Mouse (Mus musculus): Measurements from ENCODE around the gene Ccm2. TPM values are rescaled to one million over a fixed set of nuclear protein-coding genes. Genes with fewer than 3 reads are reported as not detected.

Gene Ccm2
- total RNA-seq, 1 experiment from 2014 or later, result 31.5 TPM

DNA sequence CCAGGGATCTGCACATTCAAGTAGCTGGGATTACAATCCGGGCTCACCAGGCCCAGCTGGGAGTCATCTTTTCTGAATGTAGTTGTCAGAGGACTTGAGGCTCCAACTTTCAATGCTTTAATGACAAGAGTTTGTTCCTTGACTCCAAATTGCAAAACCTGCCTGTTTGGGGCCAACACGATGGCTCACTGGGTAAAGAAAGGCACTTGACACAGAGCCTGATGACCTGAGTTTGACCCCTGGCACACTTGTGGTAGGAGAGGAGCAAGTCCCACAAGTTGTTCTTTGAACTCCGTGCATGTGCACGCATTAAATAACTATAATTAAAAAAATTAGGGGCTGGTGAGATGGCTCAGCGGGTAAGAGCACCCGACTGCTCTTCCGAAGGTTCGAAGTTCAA, 16.7 kb upstream of the Ccm2 start:
- no peak for DNase-seq

DNA sequence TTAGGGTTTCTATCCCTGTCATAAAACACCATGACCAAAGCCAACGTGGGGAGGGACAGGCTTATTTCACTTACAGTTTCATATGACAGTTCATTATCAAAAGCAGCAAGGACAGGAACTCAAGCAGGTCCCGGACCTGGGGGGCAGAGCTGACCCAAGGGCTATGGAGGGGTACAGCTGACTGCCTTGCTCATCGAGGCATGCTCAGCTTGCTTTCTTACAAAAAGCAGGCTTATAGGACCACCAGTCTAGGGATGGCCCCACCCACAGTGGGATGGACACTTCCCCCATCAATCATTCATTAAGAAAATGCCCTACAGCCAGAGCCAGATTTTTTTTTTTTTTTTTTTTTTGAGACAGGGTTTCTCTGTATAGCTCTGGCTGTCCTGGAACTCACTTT, 15.9 kb upstream of the Ccm2 start:
- no peak for DNase-seq

DNA sequence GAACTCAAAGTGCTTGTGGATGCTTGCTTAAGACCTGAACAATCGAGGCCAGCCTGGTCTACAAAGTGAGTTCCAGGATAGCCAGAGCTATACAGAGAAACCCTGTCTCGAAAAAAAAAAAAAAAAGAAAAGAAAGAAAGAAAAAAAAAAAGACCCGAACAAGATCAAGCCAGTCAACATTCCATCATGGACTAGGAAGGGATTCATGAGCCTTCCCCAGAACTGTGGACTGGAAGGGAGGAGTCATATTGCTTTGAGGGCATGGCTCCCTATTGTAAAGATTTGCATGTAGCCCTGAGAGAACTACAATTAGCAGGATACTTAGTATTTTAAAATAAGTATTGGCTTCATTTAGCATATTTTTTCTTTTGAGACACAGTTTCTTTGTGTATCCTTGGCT, 2.0 kb upstream of the Ccm2 start:
- DNase-seq, result no peak

DNA sequence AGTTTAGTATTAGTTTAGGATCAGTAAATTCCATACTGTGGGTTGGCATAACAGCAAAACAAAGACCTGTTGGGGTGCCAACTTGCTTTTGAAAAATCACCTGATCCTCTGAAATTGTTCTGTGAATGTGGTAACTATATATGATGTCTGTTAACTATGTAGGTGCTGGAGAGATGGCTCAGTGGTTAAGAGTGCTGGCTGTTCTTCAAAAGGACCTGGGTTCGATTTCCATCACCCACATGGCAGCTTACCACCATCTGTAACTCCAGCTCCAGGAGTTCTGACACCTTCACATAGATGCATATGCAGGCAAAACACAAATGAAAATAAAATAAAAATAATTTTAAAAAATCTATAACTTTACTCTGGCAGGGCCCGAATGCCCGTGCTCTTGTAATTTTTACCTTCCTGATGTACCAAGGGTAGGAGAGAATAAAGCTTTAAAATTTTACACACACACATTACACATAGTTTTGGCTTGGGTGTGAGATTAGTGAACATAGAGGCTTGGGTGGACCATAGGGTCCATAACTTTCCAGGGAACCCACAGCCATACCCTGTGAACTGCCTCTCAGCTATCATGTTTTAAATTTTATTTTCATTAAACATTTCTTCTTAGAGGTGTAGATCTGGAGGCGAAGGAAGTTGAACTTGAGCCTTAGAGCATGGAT, 1.4 kb upstream of the Ccm2 start:
- no peak for DNase-seq

DNA sequence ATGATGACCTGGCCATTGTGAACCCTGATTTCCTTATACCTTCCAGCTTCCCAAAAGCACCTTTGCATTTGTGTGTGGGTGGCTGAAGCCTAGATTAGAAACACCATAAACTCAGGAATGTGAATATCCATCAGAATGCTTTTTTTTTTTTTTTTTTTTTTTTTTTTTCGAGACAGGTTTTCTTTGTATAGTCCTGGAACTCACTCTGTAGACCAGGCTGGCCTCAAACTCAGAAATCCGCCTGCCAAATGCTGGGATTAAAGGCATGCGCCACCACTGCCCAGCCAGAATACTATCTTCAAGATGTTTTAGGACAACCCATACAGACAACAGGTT, 862 bp upstream of the Ccm2 start:
- DNase-seq, result no peak

DNA sequence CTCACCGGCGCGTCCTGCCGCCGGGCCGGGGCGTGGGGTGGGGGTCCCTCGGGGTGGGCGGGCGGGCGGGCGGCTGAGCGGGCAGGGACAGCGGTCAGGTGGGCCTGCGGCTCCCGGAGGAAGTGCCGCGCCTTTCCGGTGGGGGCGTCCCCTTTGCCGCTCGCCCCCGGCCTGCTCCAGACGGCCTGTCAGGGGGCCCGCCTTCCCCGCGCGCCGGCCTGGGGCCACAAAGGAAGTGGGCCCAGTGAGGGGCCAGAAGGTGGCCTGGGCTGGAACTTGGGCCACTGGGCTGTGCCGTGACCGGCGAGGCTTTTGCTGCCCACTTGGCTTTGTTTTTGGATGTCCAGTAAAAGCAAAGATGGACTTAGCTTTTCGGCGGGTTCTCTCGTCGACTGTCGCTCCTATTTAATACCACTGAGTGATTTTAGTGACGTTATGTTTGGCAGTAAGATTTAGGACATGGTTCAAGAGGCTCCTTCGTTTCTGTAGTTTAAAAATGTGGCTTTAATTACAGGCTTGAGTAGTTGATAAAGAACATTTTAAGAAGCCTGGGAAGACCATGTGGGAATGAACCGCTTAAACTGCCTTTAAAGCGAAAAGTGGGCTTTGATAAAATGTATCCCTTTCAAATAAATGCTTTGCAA, 472 bp downstream of the Ccm2 start:
- DNase-seq, result peak; percentile 72

- no peak for DNase-seq
Measured at GRCm38 (mm10) chr11:6547696-6548325, 1.1 kb downstream of the Ccm2 start.

- DNase-seq, result no peak
Measured at GRCm38 (mm10) chr11:6549770-6550169, 3.1 kb downstream of the Ccm2 start.

DNA sequence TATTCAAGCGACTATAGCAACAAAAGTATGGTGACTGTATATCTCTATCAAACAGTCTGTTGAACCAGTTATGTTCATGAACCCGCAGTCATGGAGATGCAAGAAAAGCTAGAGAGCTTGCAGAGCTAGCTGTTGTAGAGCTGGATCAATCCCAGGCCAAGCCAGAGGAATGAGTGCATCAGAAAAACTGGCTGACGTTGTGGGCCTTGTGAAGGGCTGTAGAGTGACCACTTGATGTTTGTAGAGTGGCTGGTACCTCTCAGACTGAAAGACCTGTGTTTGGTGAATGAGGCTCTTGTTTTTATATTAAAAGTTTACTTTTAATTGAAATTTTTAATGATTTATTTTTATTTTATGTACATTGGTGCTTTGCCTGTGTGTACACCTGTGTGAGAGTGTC, 3.5 kb downstream of the Ccm2 start:
- DNase-seq, result no peak

GRCm38 (mm10) chr11:6558234-6558633, 11.5 kb downstream of the Ccm2 start:
- no peak for DNase-seq

- no peak for DNase-seq
Measured at GRCm38 (mm10) chr11:6559996-6560395, 13.3 kb downstream of the Ccm2 start.

DNA sequence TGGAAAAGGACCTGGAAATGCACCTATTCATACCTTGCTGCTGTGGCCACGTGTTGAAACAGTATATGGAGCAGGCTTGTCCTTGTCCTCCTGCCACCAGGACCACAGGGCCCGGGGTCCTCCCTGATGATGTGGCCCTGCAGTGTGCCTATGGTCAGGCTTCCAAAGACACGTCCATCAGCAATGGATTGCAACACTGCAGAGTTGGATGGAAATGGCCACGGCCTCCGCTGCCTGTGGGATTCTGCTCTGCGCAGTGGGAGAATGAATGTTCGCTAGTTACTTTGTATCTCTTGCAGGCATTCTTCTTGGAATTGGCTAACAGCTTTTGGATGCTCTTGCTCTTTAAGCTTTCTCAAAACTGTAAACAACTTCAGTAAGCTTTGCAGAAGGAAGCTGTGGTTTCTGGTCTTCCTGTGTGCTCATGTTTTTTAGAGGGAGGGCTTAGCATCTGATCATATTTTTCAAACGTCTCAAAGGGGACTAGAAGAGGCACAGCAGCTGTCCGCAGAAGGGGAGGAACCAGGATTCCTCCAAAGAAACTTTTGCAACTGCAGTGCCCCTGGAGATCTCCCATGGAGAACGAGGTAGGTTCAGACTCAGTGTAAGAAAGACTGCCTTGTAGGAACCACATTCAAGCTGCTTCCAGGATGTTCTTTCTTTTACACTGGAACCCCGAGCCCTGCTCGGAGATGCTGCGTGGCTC, 14.1 kb downstream of the Ccm2 start:
- no peak for DNase-seq

GRCm38 (mm10) chr11:6561474-6561873, 14.8 kb downstream of the Ccm2 start:
- DNase-seq, result no peak

DNA sequence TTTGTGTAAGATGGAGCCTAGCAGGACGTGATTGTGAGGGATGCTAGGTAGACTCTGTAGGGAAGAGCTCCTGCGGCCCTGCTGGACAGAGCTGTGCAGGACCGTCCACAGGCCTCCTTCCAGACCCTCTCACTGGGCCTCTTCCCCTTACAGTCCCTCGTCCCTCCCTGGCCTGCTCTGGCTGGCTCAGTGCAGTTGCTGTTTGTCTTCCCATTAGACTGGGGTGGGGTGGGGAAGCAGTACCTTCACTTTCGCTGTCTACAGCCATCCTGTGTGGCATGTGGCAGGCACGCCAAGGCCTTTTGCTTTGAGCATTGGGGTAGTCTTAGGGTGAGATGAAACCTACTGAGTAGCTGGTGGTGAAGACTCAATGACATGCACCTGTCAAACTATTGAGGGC, 15.7 kb downstream of the Ccm2 start:
- no peak for DNase-seq

DNA sequence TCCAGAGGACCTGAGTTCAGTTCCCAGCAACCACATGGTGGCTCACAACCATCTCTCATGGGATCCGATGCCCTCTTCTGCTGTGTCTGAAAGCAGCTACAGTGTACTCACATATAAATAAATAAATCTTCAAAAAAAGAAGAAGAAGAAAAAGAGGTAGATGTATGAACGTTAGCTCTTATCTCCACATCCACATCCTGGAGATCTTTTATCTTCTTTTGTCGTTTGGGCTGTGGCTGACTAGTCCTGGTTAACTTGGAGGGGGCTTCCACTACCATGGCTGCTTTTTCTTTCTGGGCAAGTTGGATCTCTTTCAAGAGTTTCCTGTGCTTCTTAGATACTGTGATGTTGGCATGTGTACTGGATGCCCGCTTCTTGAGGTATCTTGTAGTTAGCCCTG, 16.5 kb downstream of the Ccm2 start:
- no peak for DNase-seq

- no peak for DNase-seq
Measured at GRCm38 (mm10) chr11:6566496-6566895, 19.8 kb downstream of the Ccm2 start.

- DNase-seq, result no peak
Measured at GRCm38 (mm10) chr11:6567951-6568350, 21.3 kb downstream of the Ccm2 start.

GRCm38 (mm10) chr11:6568584-6569409, 22.1 kb downstream of the Ccm2 start:
- DNase-seq, result no peak

DNA sequence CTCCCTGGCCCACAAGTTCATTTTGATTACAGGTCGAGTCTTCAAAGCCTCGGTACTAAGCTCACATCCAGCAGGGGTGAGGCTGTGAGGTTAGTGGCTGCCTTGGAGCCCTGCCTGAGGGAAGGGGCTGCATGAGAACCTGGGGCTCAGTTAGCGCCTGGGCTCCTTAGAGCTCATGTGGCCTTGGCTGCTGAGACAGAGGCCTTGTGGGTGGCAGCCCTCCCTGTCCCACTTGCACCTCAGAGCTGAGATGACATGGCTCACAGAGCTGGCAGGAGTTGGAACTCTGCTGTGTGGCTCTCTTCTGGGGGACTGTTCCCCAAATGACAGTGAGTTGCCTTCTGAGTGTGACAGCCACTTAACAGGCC, 22.7 kb downstream of the Ccm2 start:
- peak; percentile 35 for DNase-seq

GRCm38 (mm10) chr11:6576151-6576550, 29.5 kb downstream of the Ccm2 start:
- no peak for DNase-seq

GRCm38 (mm10) chr11:6579361-6579760, 32.7 kb downstream of the Ccm2 start:
- no peak for DNase-seq

GRCm38 (mm10) chr11:6580065-6580750, 33.5 kb downstream of the Ccm2 start:
- DNase-seq, result no peak

All from adrenal gland, postnatal 25 days (tissue).